Mouse (Mus musculus) midbrain, embryonic 12.5 days (tissue): ENCODE results near the gene Spin2d. TPM values are rescaled to one million over a fixed set of nuclear protein-coding genes. Genes with fewer than 3 reads are reported as not detected.
"Not testable (repeated sequence)": the region's sequence is repeated elsewhere in the genome, so short reads cannot be mapped to it uniquely, and the experiment has no call there.

Source experiments
- ATAC-seq: fragments of 200-750 bp; cut with Nextera tagmentation; 2 replicates; pipeline ENCODE4 v1.8.0; 2017; ENCODE audit warnings: low read depth, moderate TSS enrichment, moderate library complexity; ENCODE audit not compliant: low FRiP score
- H3K27ac ChIP-seq: fragments of 300-500 bp; sonication (generic); replicated peaks from 2 replicates; pipeline ENCODE4 v1.5.1; 2016; ENCODE audit warnings: mild to moderate bottlenecking
- H3K27me3 ChIP-seq: fragments of 300-500 bp; sonication (generic); 2 replicates; pipeline ENCODE4 v1.6.1; 2016; ENCODE audit warnings: mild to moderate bottlenecking
- H3K36me3 ChIP-seq: fragments of 300-500 bp; sonication (generic); 2 replicates; pipeline ENCODE4 v1.6.1; 2016
- H3K4me1 ChIP-seq: fragments of 300-500 bp; sonication (generic); 2 replicates; pipeline ENCODE4 v1.6.1; 2016
- H3K4me2 ChIP-seq: fragments of 300-500 bp; sonication (generic); replicated peaks from 2 replicates; pipeline ENCODE4 v1.6.1; 2016; ENCODE audit warnings: mild to moderate bottlenecking, moderate library complexity
- H3K4me3 ChIP-seq: fragments of 300-500 bp; sonication (generic); 2 replicates; pipeline ENCODE4 v1.5.1; 2016; ENCODE audit warnings: mild to moderate bottlenecking
- H3K9ac ChIP-seq: fragments of 300-500 bp; sonication (generic); replicated peaks from 2 replicates; pipeline ENCODE4 v1.6.1; 2016; ENCODE audit warnings: mild to moderate bottlenecking, moderate library complexity
- H3K9me3 ChIP-seq: fragments of 300-500 bp; sonication (generic); 2 replicates; pipeline ENCODE4 v1.6.1; 2016; ENCODE audit warnings: mild to moderate bottlenecking
- WGBS: fragments of 180-500 bp; shearing (Covaris S2); methylation state at CpG from one replicate; pipeline ENCODE4 v1.1.7; 2016; 5-methylcytosine and 5-hydroxymethylcytosine counted together
- polyA plus RNA-seq: library from polyadenylated mRNA; unstranded; fragments of >200 nt; fragmentation: Nextera tagmentation; extraction: Ambion mirVana; gene quantifications from 2 replicates; pipeline ENCODE4 v1.2.1, GENCODE M21; 2016

Spin2d gene
- not detected in 2 replicates for polyA plus RNA-seq

DNA sequence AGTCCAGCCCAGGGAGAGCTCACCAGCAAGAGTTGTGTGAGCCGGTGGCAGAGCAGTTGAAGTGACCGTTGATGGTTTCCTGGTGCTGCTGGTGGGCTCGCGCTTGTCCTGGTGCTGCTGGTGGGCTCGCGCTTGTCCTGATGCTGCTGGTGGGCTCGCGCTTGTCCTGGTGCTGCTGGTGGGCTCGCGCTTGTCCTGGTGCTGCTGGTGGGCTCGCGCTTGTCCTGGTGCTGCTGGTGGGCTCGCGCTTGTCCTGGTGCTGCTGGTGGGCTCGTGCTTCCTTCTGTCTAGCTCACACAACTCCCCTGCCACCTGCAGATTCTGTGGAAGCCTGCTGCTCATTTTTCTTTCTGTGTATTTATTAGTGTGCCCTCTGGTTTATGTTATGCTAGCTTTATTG is at the start of gene Spin2d:
Gene Spin2d, minus strand, starts transcription at position 101 of the 400 bp plus-strand sequence.
- H3K27ac ChIP-seq, H3K4me2 ChIP-seq, H3K4me1 ChIP-seq, H3K4me3 ChIP-seq, H3K27me3 ChIP-seq, H3K9me3 ChIP-seq, H3K9ac ChIP-seq, H3K36me3 ChIP-seq, ATAC-seq: not testable (repeated sequence)
- 84% methylated on average over 6 of the region's 15 CpGs for WGBS

DNA sequence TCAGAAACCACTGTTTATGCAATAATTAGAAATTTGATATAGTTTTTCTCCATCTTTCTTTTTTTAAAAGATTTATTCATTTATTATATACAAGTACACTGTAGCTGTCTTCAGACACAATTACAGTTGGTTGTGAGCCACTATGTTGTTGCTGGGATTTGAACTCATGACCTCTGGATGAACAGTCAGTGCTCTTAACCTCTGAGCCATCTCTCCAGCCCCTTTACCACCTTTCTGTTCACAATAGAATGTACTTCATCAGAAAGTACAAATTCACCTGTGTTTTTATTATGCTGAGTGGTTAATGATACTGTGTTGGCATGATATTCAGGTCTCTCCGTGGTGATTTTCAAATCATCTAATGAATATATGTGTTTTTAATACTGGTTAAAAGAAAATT is 48.6 kb upstream of the Spin2d start:
- Histone ChIP-seq H3K4me2 (no peak overlapping the region), H3K36me3 (no peaks in the 10 kb centered on the region), H3K4me3 (no peak overlapping the region), H3K27ac (no peak overlapping the region), H3K27me3 (no peaks in the 10 kb centered on the region), H3K9me3 (no peaks in the 10 kb centered on the region), H3K4me1 (no peaks in the 10 kb centered on the region), H3K9ac (no peak overlapping the region)
- 52% methylated on average over 1 of the region's 1 CpGs for WGBS
- no peak for ATAC-seq

DNA sequence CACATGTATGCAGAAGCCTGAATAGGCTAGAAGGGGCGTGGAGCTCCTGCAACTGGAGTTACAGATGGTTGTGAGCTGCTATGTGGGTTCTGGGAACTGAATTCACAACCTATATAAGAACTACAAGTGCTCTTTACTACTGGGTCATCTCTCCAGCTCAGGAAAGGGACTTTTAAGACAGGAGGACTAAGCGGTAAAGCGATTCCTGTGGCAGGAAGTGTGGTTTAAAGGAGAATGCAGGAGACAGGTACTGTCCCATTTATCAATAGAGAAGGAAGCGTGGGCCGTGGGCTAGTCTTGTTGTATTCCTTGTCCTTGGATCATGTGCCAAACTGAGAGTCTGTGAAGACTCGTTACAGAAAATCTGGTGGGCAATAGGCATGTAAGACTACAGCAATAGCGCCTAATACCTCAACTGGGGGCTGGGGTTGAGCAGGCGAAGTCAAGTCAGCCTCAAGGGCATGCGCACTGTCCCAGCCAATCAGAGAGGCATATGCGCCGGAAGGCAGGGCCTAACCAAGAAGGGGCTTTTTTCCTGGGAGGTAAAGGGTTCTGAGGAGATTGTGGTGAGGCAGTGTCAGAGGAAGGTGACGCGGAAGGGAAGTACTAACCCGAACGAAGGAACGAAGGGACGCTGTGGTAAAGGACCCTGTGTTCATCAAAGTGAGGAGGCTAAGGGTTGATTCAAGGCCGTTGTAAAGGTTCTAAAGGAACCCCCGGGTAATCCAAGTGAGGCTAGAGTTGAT is 37.2 kb upstream of the Spin2d start, which contains the start of gene Xlr4b:
Gene Xlr4b, plus strand, starts transcription at position 515 of the 746 bp plus-strand sequence.
- H3K4me3 ChIP-seq, H3K4me2 ChIP-seq, H3K9ac ChIP-seq, H3K36me3 ChIP-seq, ATAC-seq, H3K27me3 ChIP-seq, H3K4me1 ChIP-seq, H3K9me3 ChIP-seq, H3K27ac ChIP-seq: not testable (repeated sequence)
- WGBS = 81% methylated on average over 15 of the region's 19 CpGs

DNA sequence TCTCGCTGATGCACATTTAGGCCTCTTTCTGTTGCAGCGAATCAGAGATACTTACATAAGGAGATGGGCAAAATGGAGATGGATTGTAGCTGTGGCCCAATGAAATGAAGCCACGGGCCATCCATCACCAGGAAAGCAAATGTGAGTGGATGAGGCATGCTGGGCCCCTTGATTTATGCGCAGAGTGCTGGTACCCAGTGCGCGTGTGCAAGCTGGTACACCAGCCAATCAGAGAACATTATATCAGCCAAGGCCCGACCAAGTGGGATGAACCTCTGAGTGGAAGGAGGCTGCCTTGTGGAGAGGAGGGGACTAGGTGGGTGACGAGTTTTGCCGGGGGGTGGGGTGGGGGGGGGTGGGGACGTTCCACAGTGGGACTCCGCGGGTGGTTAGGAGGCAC is 15.1 kb upstream of the Spin2d start, which contains the start of gene Xlr3b:
Gene Xlr3b, plus strand, starts transcription at position 274 of the 400 bp plus-strand sequence.
- not testable (repeated sequence) for H3K27me3 ChIP-seq, H3K36me3 ChIP-seq, H3K4me1 ChIP-seq, H3K27ac ChIP-seq, H3K9ac ChIP-seq, H3K9me3 ChIP-seq, H3K4me3 ChIP-seq, H3K4me2 ChIP-seq
- WGBS = 88% methylated on average over 12 of the region's 12 CpGs
- 0 out of 2 replicates have a peak, but pooled peaks have one; percentile 12 for ATAC-seq

DNA sequence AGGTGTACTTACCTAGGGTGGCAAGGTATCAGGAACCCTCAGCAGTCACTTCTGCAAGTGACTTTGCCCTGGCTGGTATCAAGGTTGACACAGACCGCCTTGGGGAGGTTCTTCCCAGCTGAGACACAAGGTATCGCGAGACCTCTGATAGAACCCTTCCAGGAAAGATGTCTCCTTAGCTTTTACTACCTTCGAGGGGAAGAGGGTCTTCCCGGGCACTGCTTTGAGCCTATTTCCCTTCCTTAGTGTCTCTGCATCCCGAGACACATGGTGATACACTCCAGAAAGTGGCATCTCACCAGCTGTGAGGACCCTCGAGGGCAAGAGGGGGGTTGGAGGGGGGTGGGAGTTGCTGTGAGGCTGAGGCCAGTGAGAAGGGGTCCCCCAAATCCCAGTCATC is 27.4 kb downstream of the Spin2d start, which contains the start of gene DXBay18:
Gene DXBay18, minus strand, starts transcription at position 101 of the 400 bp plus-strand sequence.
- not testable (repeated sequence) for H3K4me2 ChIP-seq, H3K4me3 ChIP-seq, H3K27me3 ChIP-seq, H3K36me3 ChIP-seq, H3K9me3 ChIP-seq, ATAC-seq, H3K4me1 ChIP-seq, H3K27ac ChIP-seq, H3K9ac ChIP-seq
- WGBS = no CpG with 5 or more reads among the region's 7 CpGs

DNA sequence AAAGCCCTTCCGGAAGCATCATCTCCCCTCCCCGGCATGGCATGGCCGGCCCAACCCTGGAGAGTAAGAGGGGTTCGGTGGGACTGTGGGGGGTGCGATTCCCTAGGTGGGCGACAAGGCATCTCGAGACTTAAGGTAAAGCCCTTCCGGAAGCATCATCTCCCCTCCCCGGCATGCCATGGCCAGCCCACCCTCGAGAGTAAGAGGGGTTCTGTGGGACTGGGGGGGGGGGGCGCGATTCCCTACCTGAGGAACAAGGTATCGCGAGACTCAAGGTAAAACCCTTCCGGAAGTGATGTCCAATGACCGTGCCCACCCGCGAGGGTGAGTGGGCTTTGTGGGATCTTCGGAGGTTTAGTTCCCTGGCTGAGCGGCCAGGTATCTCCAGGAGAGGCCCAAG is 28.3 kb downstream of the Spin2d start, which contains the start of gene Xlr5b:
Gene Xlr5b, plus strand, starts transcription at position 301 of the 400 bp plus-strand sequence.
- not testable (repeated sequence) for H3K4me3 ChIP-seq, H3K4me2 ChIP-seq, H3K9me3 ChIP-seq, H3K9ac ChIP-seq, ATAC-seq, H3K27me3 ChIP-seq, H3K4me1 ChIP-seq, H3K27ac ChIP-seq, H3K36me3 ChIP-seq
- WGBS = no CpG with 5 or more reads among the region's 20 CpGs

GRCm38 (mm10) chrX:73143218-73143618 is 33.6 kb downstream of the Spin2d start:
- no CpG with 5 or more reads among the region's 7 CpGs for WGBS
- H3K4me2 ChIP-seq, H3K4me1 ChIP-seq, H3K4me3 ChIP-seq, H3K9ac ChIP-seq, H3K27me3 ChIP-seq, H3K36me3 ChIP-seq, H3K9me3 ChIP-seq, H3K27ac ChIP-seq: not testable (repeated sequence)
- ATAC-seq = 0 out of 2 replicates have a peak, but pooled peaks have one; percentile 23

Other genes with a start within 250 kb of the Spin2d start
- gene Zfp185, start 189.7 kb downstream of the Spin2d start, polyA plus RNA-seq = 3.1 and 3.3 TPM in 2 replicates
- 0.14 TPM in 1 of 2 replicates, not detected in the other for gene Pnma5, start 139.9 kb downstream of the Spin2d start, polyA plus RNA-seq
- 1.1 TPM in 2 replicates for gene Pnma3, start 112.2 kb downstream of the Spin2d start, polyA plus RNA-seq
- gene Xlr4a, start 94.5 kb downstream of the Spin2d start, polyA plus RNA-seq = 0.55 and 0.58 TPM in 2 replicates
- gene Xlr3a, start 79.9 kb downstream of the Spin2d start, polyA plus RNA-seq = 3.5 and 4.0 TPM in 2 replicates
- gene Gm14685, start 59.9 kb downstream of the Spin2d start, polyA plus RNA-seq = 0.29 and 0.73 TPM in 2 replicates
- not detected in 2 replicates for gene Xlr5b, start 28.2 kb downstream of the Spin2d start, polyA plus RNA-seq
- 0.34 and 0.40 TPM in 2 replicates for gene DXBay18, start 27.5 kb downstream of the Spin2d start, polyA plus RNA-seq
- gene Xlr3b, start 15.2 kb upstream of the Spin2d start, polyA plus RNA-seq = 14.1 and 16.1 TPM in 2 replicates
- gene Xlr4b, start 37.3 kb upstream of the Spin2d start, polyA plus RNA-seq = 0.43 and 0.70 TPM in 2 replicates
- gene F8a, start 51.3 kb upstream of the Spin2d start, polyA plus RNA-seq = 23.1 and 23.2 TPM in 2 replicates
- not detected in 2 replicates for gene Xlr4c, start 66.1 kb upstream of the Spin2d start, polyA plus RNA-seq
- gene Xlr3c, start 88.4 kb upstream of the Spin2d start, polyA plus RNA-seq = 0.37 TPM in 1 of 2 replicates, not detected in the other
- gene Xlr5a, start 116.0 kb upstream of the Spin2d start, polyA plus RNA-seq = 0.14 and 0.16 TPM in 2 replicates
- not detected in 2 replicates for gene Xlr5c, start 116.0 kb upstream of the Spin2d start, polyA plus RNA-seq
- not detected in 2 replicates for gene Gm45015, start 159.9 kb upstream of the Spin2d start, polyA plus RNA-seq
- 18.6 and 19.1 TPM in 2 replicates for gene Zfp275, start 165.6 kb upstream of the Spin2d start, polyA plus RNA-seq
- gene Gm18336, start 221.7 kb upstream of the Spin2d start, polyA plus RNA-seq = not detected in 2 replicates
- gene Zfp92, start 234.1 kb upstream of the Spin2d start, polyA plus RNA-seq = 0.18 and 0.22 TPM in 2 replicates